Mouse (Mus musculus): Measurements from ENCODE around the gene Ccdc187.

GRCm38 (mm10) chr2:26341510-26341981, 47.2 kb upstream of the Ccdc187 start:
- TF ChIP-seq CTCF (IDR thresholded peaks at IDR 0.05; ENCODE audit: low read depth), result no peak
- TF ChIP-seq EP300 (optimal IDR thresholded peaks at IDR 0.05), result no peak

All from stomach, postnatal 0 days (tissue).